Mouse (Mus musculus): Measurements from ENCODE around the gene Ndufa13. TPM values are rescaled to one million over a fixed set of nuclear protein-coding genes. Genes with fewer than 3 reads are reported as not detected.
A peak's percentile ranks its signal among the peaks of the same experiment; 100 is the strongest.

Gene Ndufa13
- polyA plus RNA-seq, 1 experiment from 2014 or later = 168 TPM

DNA sequence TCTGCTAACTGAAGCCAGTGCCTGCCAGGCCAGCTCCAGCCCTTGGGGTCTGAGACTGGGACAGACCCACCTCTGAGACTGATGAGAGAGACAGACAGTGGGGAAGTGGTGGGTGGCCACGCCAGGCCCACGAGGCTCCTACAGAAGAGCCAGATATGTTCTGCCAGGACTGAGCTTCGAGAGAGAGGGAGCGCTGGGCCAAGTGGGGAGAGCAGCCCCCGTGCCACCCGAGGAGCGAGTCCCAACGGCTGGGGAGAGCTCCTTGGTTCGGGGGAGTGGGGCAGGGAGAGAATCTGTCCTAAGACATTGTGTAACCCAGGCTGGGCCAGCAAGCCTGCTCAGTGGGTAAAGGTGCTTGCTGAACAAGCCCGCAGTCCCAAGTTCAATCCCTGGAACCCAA is 25.4 kb downstream of the Ndufa13 start:
- Histone ChIP-seq H3K27ac (no peak overlapping the region), H3K27me3 (peaks cover 63% of the 10 kb centered on the region), H3K4me3 (no peak overlapping the region), H3K9me3 (no peaks in the 10 kb centered on the region), H3K36me3 (no peaks in the 10 kb centered on the region), H3K4me1 (peaks cover 12% of the 10 kb centered on the region; the same call in 1 of the 2 replicates), H3K4me2 (replicated peaks) (no peak overlapping the region), H3K9ac (no peak overlapping the region)
- no peak for ATAC-seq (ENCODE audit: insufficient number of reproducible peaks, insufficient read depth, low FRiP score, low TSS enrichment)
- 72% methylated on average over 10 of the region's 10 CpGs for WGBS

DNA sequence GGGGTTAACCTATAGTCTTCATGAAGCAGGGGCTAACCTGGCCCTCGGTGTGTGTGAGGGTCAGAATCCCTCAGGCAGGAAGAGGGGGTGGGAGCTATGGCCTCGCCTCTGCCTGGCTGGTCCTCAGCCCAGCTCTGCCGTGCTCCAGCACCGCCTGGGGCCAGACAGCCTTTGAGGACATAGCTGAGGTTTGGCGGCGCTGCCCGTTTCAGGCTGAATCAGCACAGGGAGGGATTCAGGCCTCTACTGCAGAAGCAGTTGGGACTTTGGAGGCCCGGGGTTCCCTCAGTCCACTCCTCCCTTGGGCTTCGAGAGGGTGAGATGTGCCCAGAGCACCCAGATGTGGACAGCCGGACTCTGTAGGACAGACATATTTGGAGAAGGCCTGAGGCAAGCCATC is 26.3 kb downstream of the Ndufa13 start:
- Histone ChIP-seq H3K27ac (no peak overlapping the region), H3K27me3 (peaks cover 54% of the 10 kb centered on the region), H3K4me1 (peaks cover 5% of the 10 kb centered on the region; the same call in 1 of the 2 replicates), H3K9ac (0 out of 2 replicates have a peak overlapping the region, but pooled peaks have one; percentile 15), H3K4me2 (replicated peaks) (no peak overlapping the region), H3K36me3 (no peaks in the 10 kb centered on the region), H3K9me3 (no peaks in the 10 kb centered on the region), H3K4me3 (no peak overlapping the region)
- no peak for ATAC-seq (ENCODE audit: insufficient number of reproducible peaks, insufficient read depth, low FRiP score, low TSS enrichment)
- 32% methylated on average over 10 of the region's 10 CpGs for WGBS

DNA sequence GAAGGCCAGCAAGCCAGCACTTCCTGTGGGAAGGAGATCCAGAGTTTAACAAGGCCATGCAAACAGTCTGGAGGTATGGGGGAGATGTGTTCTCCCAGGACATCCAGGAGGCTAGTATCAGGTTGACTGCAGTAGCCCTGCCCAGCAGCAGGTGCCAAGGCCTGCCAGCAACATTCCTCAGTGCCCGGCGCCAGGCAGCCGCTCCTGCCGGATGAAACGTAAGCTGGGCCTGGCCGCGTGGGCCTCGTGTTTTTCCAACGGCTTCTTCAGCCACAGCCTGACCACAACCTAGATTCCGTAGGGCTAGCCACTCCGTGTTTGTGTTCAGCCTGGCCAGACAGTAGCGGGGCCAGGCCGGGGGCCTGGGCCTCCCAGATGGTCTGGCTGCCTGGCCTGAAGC is 27.7 kb downstream of the Ndufa13 start:
- Histone ChIP-seq H3K27ac (no peak overlapping the region), H3K4me2 (replicated peaks) (no peak overlapping the region), H3K9me3 (no peaks in the 10 kb centered on the region), H3K4me1 (no peaks in the 10 kb centered on the region), H3K9ac (no peak overlapping the region), H3K36me3 (no peaks in the 10 kb centered on the region), H3K27me3 (peaks cover 40% of the 10 kb centered on the region), H3K4me3 (no peak overlapping the region)
- ATAC-seq (ENCODE audit: insufficient number of reproducible peaks, insufficient read depth, low FRiP score, low TSS enrichment) = no peak
- 77% methylated on average over 13 of the region's 13 CpGs for WGBS

DNA sequence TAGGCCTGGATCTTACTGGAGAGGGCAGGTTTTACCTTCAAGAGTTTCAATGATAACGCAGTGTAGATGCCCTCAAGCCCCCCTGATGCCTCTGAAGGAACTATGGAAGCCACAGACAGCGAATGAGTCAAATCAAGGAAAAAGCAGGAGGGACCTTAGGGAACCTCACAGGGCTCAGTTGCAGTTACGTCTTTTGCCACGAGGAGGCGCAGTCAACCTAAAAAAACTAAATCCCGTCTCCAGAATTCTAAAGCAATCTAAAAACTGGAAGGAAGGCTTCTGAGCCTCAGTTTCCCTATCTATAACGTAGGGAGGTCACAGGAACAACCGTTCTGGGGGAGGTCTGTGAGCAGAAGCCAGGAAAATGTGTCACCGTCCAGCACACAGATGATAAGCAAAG is 28.2 kb downstream of the Ndufa13 start:
- H3K27ac ChIP-seq = no peak overlapping the region
- H3K4me1 ChIP-seq = no peaks in the 10 kb centered on the region
- 10% methylated on average over 9 of the region's 9 CpGs for WGBS
- no peaks in the 10 kb centered on the region for H3K36me3 ChIP-seq
- H3K9me3 ChIP-seq = no peaks in the 10 kb centered on the region
- peaks cover 35% of the 10 kb centered on the region for H3K27me3 ChIP-seq
- no peak overlapping the region for H3K9ac ChIP-seq
- ATAC-seq (ENCODE audit: insufficient number of reproducible peaks, insufficient read depth, low FRiP score, low TSS enrichment) = no peak
- H3K4me2 ChIP-seq (replicated peaks) = no peak overlapping the region
- H3K4me3 ChIP-seq = no peak overlapping the region

DNA sequence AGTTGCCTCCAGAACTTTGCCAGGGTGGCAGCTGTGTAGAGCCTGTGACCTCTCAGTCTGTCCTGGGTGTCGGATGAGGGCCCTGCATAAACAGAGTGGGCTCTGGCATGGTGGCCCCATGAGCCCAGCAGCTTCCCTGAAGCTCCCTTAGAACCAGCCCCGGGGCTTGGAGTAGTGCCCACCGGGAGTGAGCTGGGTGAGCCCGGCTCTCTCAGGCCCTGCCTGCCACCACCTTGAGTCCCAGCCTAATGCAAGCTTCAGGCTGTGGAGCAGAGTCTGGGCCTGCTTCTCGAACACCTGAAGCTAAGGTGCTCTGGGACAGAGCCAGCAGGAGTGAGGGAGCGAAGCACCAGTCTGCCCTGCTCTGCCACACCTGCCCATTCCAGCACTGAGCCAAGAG is 31.5 kb downstream of the Ndufa13 start:
- no peak for ATAC-seq (ENCODE audit: insufficient number of reproducible peaks, insufficient read depth, low FRiP score, low TSS enrichment)

DNA sequence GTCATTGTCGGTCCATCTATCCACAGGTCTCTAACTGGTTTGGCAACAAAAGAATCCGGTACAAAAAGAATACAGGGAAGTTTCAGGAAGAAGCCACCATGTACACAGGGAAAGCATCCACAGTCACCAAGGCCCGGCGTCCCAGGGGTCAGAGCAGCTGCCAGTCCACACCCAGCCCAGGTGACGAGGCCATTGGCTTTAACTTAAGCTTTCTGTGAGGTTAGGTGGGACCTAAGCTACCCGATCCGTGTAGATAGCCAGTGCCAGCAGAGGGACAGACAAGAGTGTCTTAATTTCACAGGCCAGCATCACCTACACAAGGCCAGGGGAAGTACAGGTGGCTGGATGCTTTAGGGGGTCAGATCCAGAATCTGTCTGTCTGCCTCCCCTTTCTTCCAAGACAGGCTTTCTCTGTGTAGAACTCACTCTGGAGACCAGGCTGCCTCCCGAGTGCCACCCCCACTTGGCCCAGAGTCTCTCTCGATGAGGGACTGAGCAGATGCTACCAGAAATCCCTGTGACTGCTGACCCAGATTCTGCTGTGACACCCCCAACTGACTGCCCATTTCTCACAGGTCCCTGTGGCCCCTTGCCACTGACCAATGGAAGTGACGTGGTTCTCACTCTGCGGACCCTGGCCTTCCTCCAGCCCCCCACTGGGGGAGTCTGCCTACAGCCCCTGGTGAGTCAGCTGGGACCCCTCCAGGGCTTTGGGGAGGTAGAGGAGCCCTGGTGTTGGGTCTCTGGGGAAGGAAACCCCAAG is 32.2 kb downstream of the Ndufa13 start:
- Histone ChIP-seq H3K9me3 (no peaks in the 10 kb centered on the region), H3K9ac (no peak overlapping the region), H3K36me3 (no peaks in the 10 kb centered on the region), H3K4me2 (replicated peaks) (no peak overlapping the region), H3K27me3 (no peaks in the 10 kb centered on the region), H3K27ac (no peak overlapping the region), H3K4me3 (no peak overlapping the region), H3K4me1 (no peaks in the 10 kb centered on the region)
- WGBS = 79% methylated on average over 11 of the region's 11 CpGs
- no peak for ATAC-seq (ENCODE audit: insufficient number of reproducible peaks, insufficient read depth, low FRiP score, low TSS enrichment)

More for the DNA sequence above, 31.5 kb downstream of the Ndufa13 start:
- Histone ChIP-seq H3K4me3 (no peak overlapping the region), H3K4me1 (no peaks in the 10 kb centered on the region), H3K4me2 (replicated peaks) (no peak overlapping the region), H3K27ac (no peak overlapping the region), H3K9me3 (no peaks in the 10 kb centered on the region), H3K27me3 (0 out of 2 replicates have a peak, but pooled peaks cover 5% of the 10 kb centered on the region), H3K36me3 (no peaks in the 10 kb centered on the region), H3K9ac (no peak overlapping the region)
- 78% methylated on average over 6 of the region's 6 CpGs for WGBS

DNA sequence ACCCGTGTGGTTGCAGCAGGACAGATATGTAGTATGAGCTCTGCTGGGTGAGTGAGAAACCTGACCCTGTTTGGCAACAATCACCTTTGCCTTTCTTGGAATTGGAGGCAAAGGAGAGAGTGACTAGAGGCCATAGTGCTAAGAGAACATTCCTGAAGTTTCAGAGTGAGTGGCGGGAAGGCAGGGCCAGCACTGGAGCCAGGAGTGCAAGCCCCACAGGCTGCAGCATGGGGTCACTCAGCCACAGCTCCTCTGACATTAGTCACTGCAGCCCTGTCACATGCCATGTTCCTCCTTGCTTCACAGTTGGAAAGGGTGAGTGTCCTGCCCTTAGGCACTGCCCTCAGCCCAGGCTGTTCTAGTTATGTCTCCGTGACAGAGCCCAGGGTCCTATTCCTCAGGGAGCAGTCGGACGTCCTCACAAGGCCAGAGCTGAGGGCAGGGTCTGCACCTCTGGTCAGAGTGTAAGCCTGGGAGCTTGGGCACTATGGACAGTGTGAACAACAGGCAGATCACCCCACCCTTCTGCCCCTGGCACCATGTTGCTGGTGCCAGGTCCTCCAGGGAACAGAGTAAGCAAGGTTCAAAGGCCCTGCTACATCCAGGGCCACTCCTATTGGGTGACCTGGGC is 34.5 kb downstream of the Ndufa13 start:
- H3K4me3 ChIP-seq = no peak overlapping the region
- ATAC-seq (ENCODE audit: insufficient number of reproducible peaks, insufficient read depth, low FRiP score, low TSS enrichment) = no peak
- no peaks in the 10 kb centered on the region for H3K36me3 ChIP-seq
- H3K9me3 ChIP-seq = no peaks in the 10 kb centered on the region
- H3K27ac ChIP-seq = no peak overlapping the region
- WGBS = 68% methylated on average over 5 of the region's 5 CpGs
- H3K27me3 ChIP-seq = no peaks in the 10 kb centered on the region
- H3K4me1 ChIP-seq = no peaks in the 10 kb centered on the region
- no peak overlapping the region for H3K9ac ChIP-seq
- H3K4me2 ChIP-seq (replicated peaks) = no peak overlapping the region

DNA sequence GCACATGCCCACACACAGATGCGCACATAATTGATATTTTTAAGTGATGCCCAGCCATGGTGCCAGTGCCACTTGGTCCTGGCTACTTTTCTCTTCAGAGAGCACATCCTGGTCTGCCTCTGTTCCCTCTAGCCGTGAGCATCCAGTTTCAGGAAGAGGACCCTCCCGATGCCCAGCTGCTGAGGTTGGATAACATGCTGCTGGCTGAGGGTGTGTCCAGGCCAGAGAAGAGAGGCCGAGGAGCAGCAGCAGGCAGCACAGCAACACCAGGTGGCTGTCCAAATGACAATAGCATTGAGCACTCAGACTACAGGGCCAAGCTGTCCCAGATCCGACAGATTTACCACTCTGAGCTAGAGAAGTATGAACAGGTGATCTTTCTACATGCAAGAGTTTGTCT is 38.2 kb downstream of the Ndufa13 start:
- no peak overlapping the region for H3K27ac ChIP-seq
- no peak overlapping the region for H3K9ac ChIP-seq
- no peaks in the 10 kb centered on the region for H3K4me1 ChIP-seq
- H3K4me2 ChIP-seq (replicated peaks) = no peak overlapping the region
- H3K27me3 ChIP-seq = no peaks in the 10 kb centered on the region
- H3K4me3 ChIP-seq = no peak overlapping the region
- no peaks in the 10 kb centered on the region for H3K9me3 ChIP-seq
- no peak for ATAC-seq (ENCODE audit: insufficient number of reproducible peaks, insufficient read depth, low FRiP score, low TSS enrichment)
- H3K36me3 ChIP-seq = no peaks in the 10 kb centered on the region
- 66% methylated on average over 5 of the region's 5 CpGs for WGBS

DNA sequence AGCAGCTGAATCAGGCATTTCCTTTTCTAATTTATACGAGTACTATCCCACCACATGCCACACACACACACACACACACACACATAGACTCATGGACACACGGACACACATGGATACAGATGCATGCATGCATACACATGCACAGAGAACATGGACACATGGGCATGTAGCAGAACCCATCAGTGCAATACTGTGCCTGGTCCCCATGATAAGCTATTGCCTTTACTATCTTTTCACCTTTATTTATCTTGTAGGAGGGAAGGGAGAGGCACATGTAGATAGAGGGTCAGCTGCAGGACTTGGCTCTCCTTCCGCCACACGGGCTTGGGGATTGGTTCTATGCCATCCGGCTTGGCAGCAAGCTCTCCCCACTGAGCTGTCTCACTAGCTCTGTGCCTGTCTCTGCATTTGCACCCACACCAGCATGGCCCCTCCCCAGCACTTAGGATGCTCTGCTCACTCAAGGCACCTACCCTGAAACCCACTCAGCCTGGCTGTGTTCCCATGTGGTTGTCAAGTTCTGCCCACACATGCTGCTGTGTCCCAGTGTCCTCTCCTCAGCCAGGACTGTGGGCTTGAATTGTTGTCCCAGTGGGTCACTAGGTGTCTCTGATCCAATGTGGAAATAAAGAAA is 38.9 kb downstream of the Ndufa13 start:
- 89% methylated on average over 5 of the region's 5 CpGs for WGBS
- ATAC-seq (ENCODE audit: insufficient number of reproducible peaks, insufficient read depth, low FRiP score, low TSS enrichment) = peak; percentile 48; the same call in 1 of the 2 replicates

DNA sequence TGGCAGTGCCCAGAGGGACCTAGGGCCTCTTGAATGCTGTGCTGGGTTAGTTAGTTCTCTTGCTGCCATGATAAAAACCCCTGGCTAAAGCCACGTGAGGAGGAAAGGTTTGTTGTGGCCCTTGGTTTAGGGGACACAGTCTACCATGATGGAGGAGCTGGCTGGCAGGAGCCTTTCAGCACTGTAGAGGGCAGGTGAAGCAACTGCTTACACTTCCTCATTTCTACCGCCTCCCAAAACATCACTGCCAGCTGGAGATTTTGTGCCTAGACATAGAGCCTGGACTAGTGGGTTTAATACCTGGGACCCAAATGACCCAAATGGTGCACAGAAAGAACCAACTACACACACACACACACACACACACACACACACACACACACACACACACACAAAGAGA is 41.1 kb downstream of the Ndufa13 start:
- no peak overlapping the region for H3K27ac ChIP-seq
- H3K9me3 ChIP-seq = no peaks in the 10 kb centered on the region
- no peaks in the 10 kb centered on the region for H3K4me1 ChIP-seq
- 44% methylated on average over 2 of the region's 2 CpGs for WGBS
- no peaks in the 10 kb centered on the region for H3K36me3 ChIP-seq
- H3K4me3 ChIP-seq = no peak overlapping the region
- no peak overlapping the region for H3K4me2 ChIP-seq (replicated peaks)
- ATAC-seq (ENCODE audit: insufficient number of reproducible peaks, insufficient read depth, low FRiP score, low TSS enrichment) = no peak
- no peaks in the 10 kb centered on the region for H3K27me3 ChIP-seq
- no peak overlapping the region for H3K9ac ChIP-seq

More for the DNA sequence above, 38.9 kb downstream of the Ndufa13 start:
- Histone ChIP-seq H3K9ac (no peak overlapping the region), H3K4me1 (no peaks in the 10 kb centered on the region), H3K4me2 (replicated peaks) (no peak overlapping the region), H3K36me3 (no peaks in the 10 kb centered on the region), H3K9me3 (no peaks in the 10 kb centered on the region), H3K27me3 (no peaks in the 10 kb centered on the region), H3K27ac (no peak overlapping the region), H3K4me3 (no peak overlapping the region)

DNA sequence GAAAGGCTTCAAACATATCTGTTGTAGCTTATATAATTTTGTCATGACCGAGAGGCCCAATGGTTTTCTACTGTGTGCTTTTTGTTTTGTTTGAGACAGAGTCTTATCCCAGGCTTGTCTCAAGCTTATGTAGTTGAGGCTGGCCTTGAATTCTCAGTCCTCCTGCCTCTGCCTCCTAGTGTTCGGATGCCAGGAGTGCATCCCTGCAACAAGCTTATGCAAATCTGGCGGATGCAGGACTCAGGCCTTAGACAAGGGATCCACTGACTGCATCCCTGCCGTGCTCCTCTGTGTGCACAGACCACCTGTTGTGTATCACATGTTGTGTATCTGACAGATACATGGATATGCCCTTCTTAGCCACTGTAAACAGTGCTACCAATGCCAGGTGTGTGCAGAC is 41.6 kb downstream of the Ndufa13 start:
- no peaks in the 10 kb centered on the region for H3K4me1 ChIP-seq
- H3K27ac ChIP-seq = no peak overlapping the region
- no peaks in the 10 kb centered on the region for H3K36me3 ChIP-seq
- no peak overlapping the region for H3K4me2 ChIP-seq (replicated peaks)
- 48% methylated on average over 4 of the region's 4 CpGs for WGBS
- no peaks in the 10 kb centered on the region for H3K27me3 ChIP-seq
- no peak for ATAC-seq (ENCODE audit: insufficient number of reproducible peaks, insufficient read depth, low FRiP score, low TSS enrichment)
- no peak overlapping the region for H3K9ac ChIP-seq
- no peaks in the 10 kb centered on the region for H3K9me3 ChIP-seq
- no peak overlapping the region for H3K4me3 ChIP-seq

DNA sequence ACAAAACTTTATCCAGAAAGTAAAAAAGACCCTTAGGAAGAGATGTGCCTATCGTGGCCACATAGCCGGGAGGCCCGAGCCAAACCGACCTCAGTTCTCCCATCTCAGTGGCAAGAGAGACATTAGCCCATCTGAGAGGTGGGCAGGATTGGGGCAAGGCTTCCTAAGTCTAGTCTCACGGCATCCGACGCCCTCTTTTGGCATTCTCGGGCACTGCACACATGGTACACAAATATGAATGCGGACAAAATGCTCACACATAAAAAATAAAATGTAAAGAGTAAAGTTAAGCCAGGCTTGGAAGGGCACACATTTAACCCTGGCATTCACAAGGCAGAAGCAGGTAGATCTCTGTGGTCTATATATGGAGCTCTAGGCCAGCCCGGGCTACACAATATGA is 48.5 kb downstream of the Ndufa13 start:
- no peak overlapping the region for H3K9ac ChIP-seq
- H3K4me2 ChIP-seq (replicated peaks) = no peak overlapping the region
- no peaks in the 10 kb centered on the region for H3K4me1 ChIP-seq
- no peak overlapping the region for H3K4me3 ChIP-seq
- 93% methylated on average over 10 of the region's 10 CpGs for WGBS
- H3K27me3 ChIP-seq = no peaks in the 10 kb centered on the region
- ATAC-seq (ENCODE audit: insufficient number of reproducible peaks, insufficient read depth, low FRiP score, low TSS enrichment) = no peak
- H3K9me3 ChIP-seq = 0 out of 2 replicates have a peak, but pooled peaks cover 2% of the 10 kb centered on the region
- H3K36me3 ChIP-seq = no peaks in the 10 kb centered on the region
- no peak overlapping the region for H3K27ac ChIP-seq

All from embryonic facial prominence, embryonic 12.5 days (tissue).